Mouse (Mus musculus) cerebellum, adult 2 months (tissue): Measurements from ENCODE around the gene M6pr.

Experiments used
- CTCF ChIP-seq: fragments of 200-500 bp; IDR thresholded peaks from 2 replicates; pipeline ENCODE4 v1.5.1; 2011; ENCODE audit warnings: low read depth, mild to moderate bottlenecking, control low read depth, low read length, moderate library complexity, borderline replicate concordance; ENCODE audit not compliant: insufficient read depth
- POLR2A ChIP-seq: fragments of 200-500 bp; IDR thresholded peaks from 2 replicates; pipeline ENCODE4 v1.6.1; 2011; ENCODE audit warnings: low read length, control low read depth, borderline replicate concordance; ENCODE audit not compliant: insufficient read depth

DNA sequence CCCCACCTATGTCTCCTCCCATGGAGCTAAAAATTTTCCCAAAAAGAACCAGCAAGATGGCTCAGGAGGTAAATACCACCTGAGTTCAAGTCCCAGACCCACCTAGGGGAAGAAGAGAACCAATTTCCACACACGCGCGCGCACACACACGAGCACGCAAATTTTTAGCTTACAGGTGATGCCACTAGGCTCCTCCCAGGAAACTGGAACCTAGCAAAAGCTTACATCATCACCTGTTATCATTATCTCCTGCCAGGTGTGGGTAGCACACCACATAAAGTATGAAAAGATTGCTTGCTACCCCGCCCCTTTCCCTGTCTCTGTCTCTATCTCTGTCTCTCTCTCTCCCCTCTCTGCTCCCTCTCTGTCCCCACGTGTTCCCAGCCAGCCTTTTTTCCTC lies 15.4 kb upstream of the M6pr start:
- no peak for TF ChIP-seq CTCF
- TF ChIP-seq POLR2A = no peak
